Mouse (Mus musculus) intestine, postnatal 0 days (tissue): ENCODE measurements around the gene Gm20532. TPM values are rescaled to one million over a fixed set of nuclear protein-coding genes. Genes with fewer than 3 reads are reported as not detected.

Source experiments
- ATAC-seq: fragments of 200-750 bp; cut with Nextera tagmentation; 2 replicates; pipeline ENCODE4 v1.8.0; 2017; ENCODE audit warnings: mild to moderate bottlenecking, moderate TSS enrichment, moderate library complexity
- H3K27ac ChIP-seq: fragments of 300-500 bp; sonication (generic); 2 replicates; pipeline ENCODE4 v1.5.1; 2014; ENCODE audit warnings: mild to moderate bottlenecking, low read depth, low read length, moderate library complexity
- H3K27me3 ChIP-seq: fragments of 300-500 bp; sonication (generic); replicated peaks from 2 replicates; pipeline ENCODE4 v1.6.1; 2014; ENCODE audit warnings: low read length, mixed read lengths; ENCODE audit not compliant: control insufficient read depth, insufficient read depth
- H3K36me3 ChIP-seq: fragments of 300-500 bp; sonication (generic); 2 replicates; pipeline ENCODE4 v1.6.1; 2014; ENCODE audit warnings: mild to moderate bottlenecking, moderate library complexity; ENCODE audit not compliant: control insufficient read depth, insufficient read depth
- H3K4me1 ChIP-seq: fragments of 300-500 bp; sonication (generic); replicated peaks from 2 replicates; pipeline ENCODE4 v1.6.1; 2014; ENCODE audit warnings: antibody characterized with exemption, low read length, mixed read lengths; ENCODE audit not compliant: control insufficient read depth, insufficient read depth
- H3K4me2 ChIP-seq: fragments of 300-500 bp; sonication (generic); replicated peaks from 2 replicates; pipeline ENCODE4 v1.6.1; 2014; ENCODE audit warnings: low read depth, mild to moderate bottlenecking, moderate library complexity
- H3K4me3 ChIP-seq: fragments of 300-500 bp; sonication (generic); 2 replicates; pipeline ENCODE4 v1.5.1; 2014; ENCODE audit warnings: low read depth, low read length
- H3K9ac ChIP-seq: fragments of 300-500 bp; sonication (generic); 2 replicates; pipeline ENCODE4 v1.6.1; 2014; ENCODE audit warnings: mild to moderate bottlenecking, low read depth, low read length
- H3K9me3 ChIP-seq: fragments of 300-500 bp; sonication (generic); 2 replicates; pipeline ENCODE4 v1.6.1; 2016; ENCODE audit warnings: mixed run types; ENCODE audit not compliant: control insufficient read depth
- CTCF ChIP-seq: sonication (generic); IDR thresholded peaks from 2 replicates; pipeline ENCODE4 v1.5.1; 2016; ENCODE audit warnings: low read depth, mild to moderate bottlenecking, control low read depth, antibody characterized with exemption, moderate library complexity
- WGBS: fragments of 180-500 bp; shearing (Covaris S2); extraction: QIAGEN DNeasy Blood & Tissue Kit; methylation state at CpG from one replicate; pipeline ENCODE4 v1.1.7; 2014; 5-methylcytosine and 5-hydroxymethylcytosine counted together
- polyA plus RNA-seq: library from polyadenylated mRNA; unstranded; fragments of >200 nt; fragmentation: Nextera tagmentation; extraction: Ambion mirVana; gene quantifications from 2 replicates; pipeline ENCODE4 v1.2.1, GENCODE M21; 2015

The Gm20532 gene
- polyA plus RNA-seq, 1 experiment from 2014 or later = not detected

DNA sequence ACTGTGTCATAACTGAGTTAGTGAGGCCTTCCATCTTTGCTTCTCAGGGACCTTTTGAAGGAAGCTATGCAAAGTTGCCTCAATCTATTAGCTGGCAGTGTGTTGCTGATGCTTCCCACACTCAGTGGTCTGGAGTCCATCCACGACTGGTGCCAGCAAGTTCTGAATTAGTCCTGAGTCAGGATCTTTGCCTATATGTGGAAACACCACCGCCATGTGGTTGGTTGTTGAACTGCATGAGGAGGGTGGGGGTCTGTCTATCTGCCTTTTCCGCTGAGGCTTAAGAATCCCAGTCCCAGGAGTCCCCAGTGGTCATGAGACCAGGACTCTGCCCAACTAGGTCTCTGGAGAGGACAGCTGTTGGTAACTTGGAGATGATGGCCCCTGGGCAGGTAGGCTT, 16.4 kb upstream of the Gm20532 start:
- H3K4me3 ChIP-seq = no peak overlapping the region
- no peak overlapping the region for H3K4me2 ChIP-seq
- H3K4me1 ChIP-seq = no peaks in the 10 kb centered on the region
- H3K27me3 ChIP-seq = no peaks in the 10 kb centered on the region
- no peak overlapping the region for H3K27ac ChIP-seq
- peak; percentile 84 for TF ChIP-seq CTCF
- no peaks in the 10 kb centered on the region for H3K9me3 ChIP-seq
- no peaks in the 10 kb centered on the region for H3K36me3 ChIP-seq
- 17% methylated on average over 3 of the region's 3 CpGs for WGBS
- no peak overlapping the region for H3K9ac ChIP-seq
- ATAC-seq = 0 out of 2 replicates have a peak, but pooled peaks have one; percentile 12

DNA sequence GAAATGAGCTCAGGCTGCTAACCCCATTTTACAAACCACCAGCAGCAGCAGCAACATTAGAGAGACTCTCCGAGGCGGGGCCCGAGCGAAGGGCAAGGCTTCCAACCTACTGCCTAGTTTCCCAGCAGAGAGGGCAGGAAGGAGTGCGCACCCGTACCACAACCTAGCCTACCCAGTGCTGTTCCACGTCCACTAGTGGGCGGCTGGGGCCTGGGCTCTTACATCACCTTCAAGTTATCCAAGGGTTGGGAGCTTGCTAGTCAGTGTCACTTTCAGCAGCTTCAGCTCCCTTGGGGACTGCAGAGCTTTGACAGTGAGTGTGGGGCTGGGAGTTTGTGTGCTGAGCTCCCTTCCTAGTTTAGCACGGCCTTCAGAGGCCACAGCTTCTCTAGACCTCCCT, 15.0 kb upstream of the Gm20532 start:
- Histone ChIP-seq H3K4me2 (no peak overlapping the region), H3K9ac (no peak overlapping the region)

DNA sequence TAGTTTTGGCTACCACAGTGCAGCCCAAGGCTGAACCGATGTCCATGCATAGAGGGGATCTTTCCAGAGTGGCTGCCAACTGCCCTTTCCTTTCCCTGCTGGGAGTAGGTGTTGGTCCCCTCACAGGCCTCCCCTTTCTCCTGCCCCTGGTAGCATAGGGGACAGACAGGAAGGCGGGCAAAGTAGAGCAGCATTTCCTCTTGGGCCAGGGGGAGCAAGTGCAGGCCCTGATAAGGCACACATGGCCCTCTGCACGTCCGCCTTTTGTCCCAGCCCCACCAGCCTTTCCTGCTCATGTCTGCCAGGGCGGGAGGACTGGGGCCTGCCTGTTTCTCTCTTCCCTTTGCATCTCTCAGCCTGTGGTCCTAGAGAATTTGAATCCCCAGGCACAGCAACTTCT, 14.6 kb upstream of the Gm20532 start:
- Histone ChIP-seq H3K9ac (no peak overlapping the region), H3K27me3 (no peaks in the 10 kb centered on the region), H3K4me2 (no peak overlapping the region), H3K36me3 (no peaks in the 10 kb centered on the region), H3K4me1 (no peaks in the 10 kb centered on the region), H3K9me3 (no peaks in the 10 kb centered on the region), H3K4me3 (no peak overlapping the region), H3K27ac (peak overlapping the region; percentile 36; the same call in 1 of the 2 replicates)
- ATAC-seq = no peak
- no peak for TF ChIP-seq CTCF
- whole genome bisulfite sequencing = 58% methylated on average over 5 of the region's 5 CpGs

More for the DNA sequence above, 15.0 kb upstream of the Gm20532 start:
- H3K4me1 ChIP-seq = no peaks in the 10 kb centered on the region
- no peaks in the 10 kb centered on the region for H3K9me3 ChIP-seq
- WGBS = 52% methylated on average over 9 of the region's 9 CpGs
- no peak for ATAC-seq
- no peak overlapping the region for H3K4me3 ChIP-seq
- peak; percentile 31 for TF ChIP-seq CTCF
- H3K27ac ChIP-seq = peak overlapping the region; percentile 36; the same call in 1 of the 2 replicates
- no peaks in the 10 kb centered on the region for H3K36me3 ChIP-seq
- H3K27me3 ChIP-seq = no peaks in the 10 kb centered on the region

DNA sequence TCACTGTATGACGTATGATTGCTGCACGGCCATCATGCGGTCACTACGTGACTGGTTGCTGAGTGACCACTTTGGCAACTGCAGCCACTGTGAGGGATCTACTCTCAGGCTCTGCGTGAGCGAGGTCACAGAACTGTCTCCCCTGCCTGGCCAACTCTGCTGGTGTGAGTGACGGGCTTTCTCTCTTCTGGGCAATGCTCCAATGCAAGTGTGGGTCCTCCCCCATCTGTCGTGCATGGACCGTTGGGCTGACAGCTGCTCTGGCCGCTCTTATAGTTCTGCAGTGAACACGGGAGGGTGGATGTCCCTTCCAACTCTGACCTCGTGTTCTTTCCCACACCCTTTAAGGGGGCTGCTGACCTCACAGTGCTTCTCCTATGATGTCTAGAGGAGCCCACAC, 13.0 kb upstream of the Gm20532 start:
- ATAC-seq = no peak
- Histone ChIP-seq H3K9me3 (no peaks in the 10 kb centered on the region), H3K9ac (no peak overlapping the region), H3K4me2 (no peak overlapping the region), H3K27ac (peak overlapping the region; percentile 10; the same call in 1 of the 2 replicates), H3K36me3 (no peaks in the 10 kb centered on the region), H3K4me1 (no peaks in the 10 kb centered on the region), H3K4me3 (no peak overlapping the region), H3K27me3 (no peaks in the 10 kb centered on the region)
- TF ChIP-seq CTCF = no peak
- WGBS = 52% methylated on average over 12 of the region's 12 CpGs

DNA sequence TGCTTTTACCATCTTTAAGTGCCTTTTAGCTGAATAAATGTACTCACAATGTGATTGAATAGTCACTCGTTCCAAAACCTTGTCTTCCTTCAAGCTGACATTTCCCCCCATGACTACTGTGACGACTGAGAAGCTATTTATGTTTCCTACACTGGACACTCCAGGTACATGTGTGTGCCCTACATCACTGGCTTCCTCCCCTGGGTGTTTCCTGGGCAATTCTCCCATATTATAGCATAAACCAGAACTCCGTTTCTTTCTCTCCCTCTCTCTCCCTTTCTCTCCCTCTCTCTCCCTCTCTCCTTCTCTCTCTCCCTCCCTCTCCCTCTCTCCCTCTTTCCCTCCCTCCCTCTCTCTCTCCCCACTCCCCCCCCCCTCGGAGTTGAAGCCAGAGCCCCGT, 12.6 kb upstream of the Gm20532 start:
- WGBS = 29% methylated on average over 5 of the region's 5 CpGs
- Histone ChIP-seq H3K4me1 (no peaks in the 10 kb centered on the region), H3K4me2 (no peak overlapping the region), H3K27me3 (no peaks in the 10 kb centered on the region), H3K27ac (peak overlapping the region; percentile 10; the same call in 1 of the 2 replicates), H3K9ac (no peak overlapping the region), H3K4me3 (no peak overlapping the region), H3K9me3 (no peaks in the 10 kb centered on the region), H3K36me3 (no peaks in the 10 kb centered on the region)
- no peak for TF ChIP-seq CTCF
- no peak for ATAC-seq

DNA sequence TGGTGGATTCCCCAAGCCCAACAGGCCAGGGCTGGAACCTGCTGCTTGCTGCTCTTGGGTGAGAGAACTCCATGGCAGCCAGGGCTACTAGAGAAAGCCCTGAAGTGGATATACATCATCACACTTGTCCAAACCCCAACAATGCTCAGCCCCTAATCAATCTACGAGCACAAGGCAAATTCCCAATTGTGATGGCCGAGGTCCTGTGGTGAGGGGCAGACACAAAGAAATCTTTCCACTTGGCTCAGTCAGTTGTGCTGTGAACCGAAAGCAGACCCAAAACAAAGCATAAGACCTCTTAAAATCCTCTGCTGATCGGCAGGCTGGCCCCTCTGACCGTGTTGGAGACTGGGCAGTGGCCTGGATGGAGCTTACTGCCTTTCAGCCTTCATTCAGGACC, 11.6 kb upstream of the Gm20532 start:
- Histone ChIP-seq H3K4me2 (no peak overlapping the region), H3K27ac (no peak overlapping the region), H3K36me3 (no peaks in the 10 kb centered on the region), H3K4me3 (no peak overlapping the region), H3K4me1 (no peaks in the 10 kb centered on the region), H3K9me3 (no peaks in the 10 kb centered on the region), H3K9ac (no peak overlapping the region), H3K27me3 (no peaks in the 10 kb centered on the region)
- WGBS = 66% methylated on average over 5 of the region's 5 CpGs
- no peak for ATAC-seq
- TF ChIP-seq CTCF = no peak

DNA sequence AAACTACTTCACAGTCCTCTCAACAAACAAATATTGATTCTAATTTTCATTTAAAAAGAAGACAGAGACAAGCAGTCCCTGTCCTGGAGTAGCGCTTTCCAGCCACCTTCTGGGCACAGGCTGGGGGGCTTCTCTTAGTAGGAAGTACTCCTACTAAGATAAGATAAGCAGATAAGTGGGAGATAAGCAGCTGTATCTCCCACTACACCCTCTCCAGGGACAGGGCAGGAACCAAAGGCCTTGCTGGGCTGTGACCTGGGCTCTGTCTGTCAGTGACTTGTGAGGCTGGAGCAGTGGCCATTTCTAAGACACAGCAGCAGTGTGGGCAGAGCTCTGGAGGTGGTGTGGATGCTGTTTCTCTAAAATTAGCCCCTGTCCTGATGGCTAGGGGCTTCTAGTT, 11.1 kb upstream of the Gm20532 start:
- Histone ChIP-seq H3K9me3 (no peaks in the 10 kb centered on the region), H3K4me2 (no peak overlapping the region), H3K4me1 (no peaks in the 10 kb centered on the region), H3K36me3 (no peaks in the 10 kb centered on the region), H3K9ac (no peak overlapping the region), H3K4me3 (no peak overlapping the region), H3K27me3 (no peaks in the 10 kb centered on the region), H3K27ac (0 out of 2 replicates have a peak overlapping the region, but pooled peaks have one; percentile 46)
- TF ChIP-seq CTCF = no peak
- 76% methylated on average over 1 of the region's 1 CpGs for WGBS
- no peak for ATAC-seq
